Mouse (Mus musculus) bone marrow macrophage, adult 2 months (primary cell): ENCODE data around the gene Smim11.

Experiments
- CTCF ChIP-seq: IDR thresholded peaks from 2 replicates; pipeline ENCODE4 v1.5.1; 2012; ENCODE audit warnings: low read depth, mild to moderate bottlenecking, low read length, moderate library complexity
- POLR2A ChIP-seq: IDR thresholded peaks from 2 replicates; pipeline ENCODE4 v1.6.1; 2012; ENCODE audit warnings: mild to moderate bottlenecking, low read depth, low read length, borderline replicate concordance

- TF ChIP-seq CTCF (no peak), POLR2A (no peak)
Observed at GRCm38 (mm10) chr16:92324309-92325061, 23.4 kb downstream of the Smim11 start.
